Mouse (Mus musculus): ENCODE measurements around the gene Coq9.

Gene Coq9

GRCm38 (mm10) chr8:94837662-94838574, at the start of gene Coq9, which contains the start of gene Ciapin1:
Gene Coq9 (plus strand): TSS chr8:94838321.
Gene Ciapin1 (minus strand): TSS chr8:94838358.
- in situ Hi-C loops (cut with MboI): no loop called here

- in situ Hi-C loops (cut with MboI): no loop called here
Observed at GRCm38 (mm10) chr8:94789256-94789955, 48.7 kb upstream of the Coq9 start.

DNA sequence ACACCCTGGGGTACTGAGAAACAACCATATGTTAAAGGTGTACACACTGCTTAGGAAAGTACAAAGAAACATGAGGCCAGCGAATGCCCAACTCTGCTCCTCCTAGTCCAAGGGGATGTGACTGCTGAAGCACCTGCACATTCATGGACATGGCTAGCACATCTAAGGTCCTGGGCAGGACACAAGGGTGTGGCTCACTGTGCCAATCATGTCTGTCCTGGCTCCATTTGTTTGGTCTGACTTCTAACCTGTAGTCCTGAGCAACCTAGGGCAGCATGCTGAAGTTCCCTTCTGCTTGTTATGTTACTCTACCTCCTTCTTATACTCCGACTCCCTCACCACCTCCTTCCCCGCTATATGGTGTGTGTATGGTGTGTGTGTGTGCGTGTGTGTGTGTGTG, 43.8 kb upstream of the Coq9 start:
- in situ Hi-C loops (cut with MboI): no loop called here

GRCm38 (mm10) chr8:94794782-94795181, 43.3 kb upstream of the Coq9 start:
- in situ Hi-C loops (cut with MboI): no loop called here

- in situ Hi-C loops (cut with MboI): no loop called here
Observed at GRCm38 (mm10) chr8:94800278-94800968, 37.7 kb upstream of the Coq9 start.

- in situ Hi-C loops (cut with MboI): no loop called here
Observed at GRCm38 (mm10) chr8:94801293-94802095, 36.6 kb upstream of the Coq9 start.

- in situ Hi-C loops (cut with MboI): no loop called here
Observed at GRCm38 (mm10) chr8:94802375-94802774, 35.7 kb upstream of the Coq9 start.

DNA sequence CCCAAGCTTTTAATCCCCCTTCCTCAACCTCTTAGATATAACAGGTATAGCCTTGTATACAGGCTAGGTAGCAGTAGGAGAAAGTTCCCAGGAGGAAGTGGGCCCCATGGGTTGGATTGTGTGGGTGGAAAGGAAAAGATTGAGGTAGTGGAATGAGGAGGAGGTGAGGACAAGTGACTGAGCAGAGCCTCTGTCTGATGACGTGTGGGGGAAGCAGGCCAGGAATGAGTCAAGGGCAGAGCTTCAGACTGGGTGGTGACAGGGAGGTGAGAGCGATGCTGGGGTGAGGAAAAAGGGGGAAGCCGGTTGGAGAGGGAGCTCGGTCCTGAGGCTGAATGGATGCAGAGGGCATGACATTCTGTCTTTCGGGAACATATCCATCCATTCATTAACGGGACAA, 34.6 kb upstream of the Coq9 start:
- in situ Hi-C loops (cut with MboI): no loop called here

DNA sequence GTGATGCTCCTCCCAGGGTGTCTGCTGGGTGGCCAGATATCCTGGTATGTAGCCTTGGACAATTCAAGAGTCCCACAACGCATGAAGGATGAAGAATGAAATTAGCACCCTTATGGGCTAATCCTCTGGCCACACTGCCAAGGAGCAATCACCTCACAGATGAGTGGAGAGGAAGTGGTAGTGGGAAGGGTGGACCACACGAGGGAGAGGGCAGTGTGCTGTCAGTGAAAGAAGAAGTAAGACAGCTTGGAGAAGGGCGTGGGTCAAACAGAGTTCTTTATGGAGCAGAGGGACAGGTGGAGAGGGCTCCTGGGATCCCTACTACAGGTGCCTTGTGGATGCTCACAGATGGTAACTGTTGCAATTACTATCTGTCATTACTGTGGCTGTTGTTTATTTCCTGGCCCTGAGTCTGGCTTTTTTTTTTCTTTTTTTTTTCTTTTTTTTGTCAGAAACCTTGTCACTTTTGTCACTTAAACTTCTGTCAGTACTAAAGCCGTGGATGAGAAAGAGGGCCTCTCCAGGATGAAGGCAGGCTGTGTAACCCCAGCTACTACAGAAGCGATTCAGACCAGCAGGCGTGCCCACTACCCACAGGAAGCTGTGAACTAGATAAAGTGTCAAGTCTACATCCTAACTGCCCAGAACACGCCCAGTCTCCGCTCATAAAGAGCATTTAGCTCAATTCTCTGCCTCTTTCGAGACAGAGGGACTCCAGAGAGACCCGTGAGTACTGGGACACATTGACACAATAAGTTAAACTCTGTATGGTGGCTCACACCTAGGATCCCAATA, 33.4 kb upstream of the Coq9 start:
- in situ Hi-C loops (cut with MboI): no loop called here

DNA sequence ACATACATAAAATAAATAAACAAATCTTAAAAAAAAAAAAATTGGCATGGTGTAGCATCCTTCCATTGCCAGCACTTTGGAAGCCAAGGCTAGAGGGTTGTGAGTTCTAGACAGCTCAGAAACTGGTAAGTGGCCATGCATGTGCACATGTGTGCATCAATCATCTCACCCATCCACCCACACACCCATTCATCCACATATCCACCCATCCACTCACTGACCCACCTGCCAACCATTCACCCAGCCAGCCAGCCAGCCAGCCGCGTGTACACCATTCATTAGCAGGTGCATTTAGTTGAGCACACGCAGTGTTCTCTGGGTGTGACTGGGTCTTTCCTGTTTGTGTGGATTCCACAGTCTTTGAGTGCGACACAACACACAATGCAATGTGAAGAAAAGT, 32.3 kb upstream of the Coq9 start:
- in situ Hi-C loops (cut with MboI): no loop called here

GRCm38 (mm10) chr8:94807506-94807905, 30.6 kb upstream of the Coq9 start:
- in situ Hi-C loops (cut with MboI): no loop called here

GRCm38 (mm10) chr8:94808372-94808771, 29.7 kb upstream of the Coq9 start:
- in situ Hi-C loops (cut with MboI): no loop called here

DNA sequence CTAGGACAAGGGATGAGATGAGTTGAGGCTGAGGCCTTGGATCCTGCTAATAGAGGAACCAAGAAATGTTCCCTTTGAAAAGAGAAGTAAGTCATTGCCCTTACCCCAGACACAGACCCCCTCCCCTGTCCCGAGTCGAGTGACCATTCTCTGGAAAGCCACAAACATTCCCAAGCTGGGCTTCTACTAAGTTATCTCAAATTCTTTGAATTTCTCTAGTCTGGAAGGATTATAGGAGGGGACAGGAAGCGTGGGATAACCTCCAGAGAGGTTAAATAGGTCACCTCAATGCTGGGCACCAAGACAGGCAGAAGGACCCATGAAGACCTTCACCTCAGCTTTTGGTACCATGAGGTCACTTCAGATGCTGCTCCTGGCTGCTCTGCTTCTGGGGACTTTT, 28.0 kb upstream of the Coq9 start, which contains the start of gene Ccl17:
TSS of gene Ccl17 (plus strand) at position 301 of the 400 bp plus-strand sequence.
- in situ Hi-C loops (cut with MboI): no loop called here

GRCm38 (mm10) chr8:94810855-94811254, 27.3 kb upstream of the Coq9 start:
- in situ Hi-C loops (cut with MboI): no loop called here

- in situ Hi-C loops (cut with MboI): no loop called here
Observed at GRCm38 (mm10) chr8:94811654-94812053, 26.5 kb upstream of the Coq9 start.

DNA sequence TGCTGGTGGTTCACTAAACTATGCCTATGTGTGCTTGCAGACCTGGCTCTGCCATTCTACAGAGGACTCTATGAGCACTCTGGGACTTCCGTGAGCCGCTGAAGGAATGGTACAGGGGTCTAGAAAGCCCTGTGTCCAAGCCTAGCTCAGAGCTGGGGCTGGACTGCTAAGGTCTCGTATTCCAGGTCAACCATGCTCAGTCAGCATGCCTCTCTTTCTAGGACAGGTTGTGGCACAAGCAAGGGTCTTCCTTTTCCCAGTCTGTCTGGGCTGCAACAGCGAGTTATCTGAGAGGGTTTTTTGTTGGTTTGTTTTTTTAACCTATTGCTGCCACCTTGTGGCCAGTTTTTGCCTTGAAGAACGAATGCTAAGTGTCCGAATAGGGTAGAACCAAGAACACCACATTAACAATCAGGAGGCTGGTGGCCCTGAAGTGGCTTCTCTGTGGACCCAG, 25.4 kb upstream of the Coq9 start:
- in situ Hi-C loops (cut with MboI): no loop called here

- in situ Hi-C loops (cut with MboI): no loop called here
Observed at GRCm38 (mm10) chr8:94814556-94814955, 23.6 kb upstream of the Coq9 start.

DNA sequence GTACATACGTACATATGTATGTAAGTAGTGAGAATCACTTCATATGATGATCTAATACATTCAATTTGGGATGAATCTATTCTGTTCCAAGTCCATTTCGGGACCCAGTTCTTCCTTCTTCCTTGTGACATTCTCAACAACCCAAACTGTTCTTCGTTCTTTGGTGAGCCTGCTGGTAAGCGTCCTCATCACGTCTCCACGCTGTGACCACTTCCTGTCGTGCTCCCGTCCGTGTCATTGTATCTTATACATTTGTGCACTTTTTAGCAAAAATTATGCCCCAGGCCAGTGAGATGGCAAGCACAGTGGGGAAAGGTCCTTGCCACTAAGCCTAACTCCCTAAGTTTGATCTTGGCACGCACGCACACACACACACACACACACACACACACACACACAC, 20.2 kb upstream of the Coq9 start:
- in situ Hi-C loops (cut with MboI): loop anchor here (5.0 kb wide), 1 partner anchor 116 kb away; no protein-coding TSS in a partner anchor

- in situ Hi-C loops (cut with MboI): loop anchor here (5.0 kb wide), 1 partner anchor 117 kb away; no protein-coding TSS in a partner anchor
Observed at GRCm38 (mm10) chr8:94819671-94820179, 18.4 kb upstream of the Coq9 start.

DNA sequence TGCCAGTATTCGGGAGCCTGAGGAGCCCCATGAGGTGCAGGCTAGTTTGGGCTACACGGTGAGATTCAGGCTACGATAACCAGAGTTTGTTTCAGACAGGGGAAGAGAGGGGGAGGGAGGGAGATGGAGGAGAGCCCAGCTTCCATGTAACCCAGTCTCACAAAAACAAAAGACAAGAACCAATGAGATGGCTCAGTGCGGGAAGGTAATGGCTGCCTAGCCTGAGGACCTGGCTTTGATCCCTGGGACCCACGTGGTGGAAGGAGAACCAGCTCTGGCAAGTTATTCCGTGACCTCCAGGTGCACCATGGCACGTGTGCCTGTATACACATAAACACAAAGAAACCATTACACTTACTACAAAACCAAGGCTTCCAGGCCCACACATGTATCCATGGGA, 17.6 kb upstream of the Coq9 start:
- in situ Hi-C loops (cut with MboI): no loop called here

Measured in mature B cell (primary cell).